Mouse (Mus musculus): ENCODE results near the gene Sycp3. TPM values are rescaled to one million over a fixed set of nuclear protein-coding genes. Genes with fewer than 3 reads are reported as not detected.
A peak's percentile ranks its signal among the peaks of the same experiment; 100 is the strongest.

Sycp3 gene
- polyA plus RNA-seq, 1 experiment: 0.44 TPM

DNA sequence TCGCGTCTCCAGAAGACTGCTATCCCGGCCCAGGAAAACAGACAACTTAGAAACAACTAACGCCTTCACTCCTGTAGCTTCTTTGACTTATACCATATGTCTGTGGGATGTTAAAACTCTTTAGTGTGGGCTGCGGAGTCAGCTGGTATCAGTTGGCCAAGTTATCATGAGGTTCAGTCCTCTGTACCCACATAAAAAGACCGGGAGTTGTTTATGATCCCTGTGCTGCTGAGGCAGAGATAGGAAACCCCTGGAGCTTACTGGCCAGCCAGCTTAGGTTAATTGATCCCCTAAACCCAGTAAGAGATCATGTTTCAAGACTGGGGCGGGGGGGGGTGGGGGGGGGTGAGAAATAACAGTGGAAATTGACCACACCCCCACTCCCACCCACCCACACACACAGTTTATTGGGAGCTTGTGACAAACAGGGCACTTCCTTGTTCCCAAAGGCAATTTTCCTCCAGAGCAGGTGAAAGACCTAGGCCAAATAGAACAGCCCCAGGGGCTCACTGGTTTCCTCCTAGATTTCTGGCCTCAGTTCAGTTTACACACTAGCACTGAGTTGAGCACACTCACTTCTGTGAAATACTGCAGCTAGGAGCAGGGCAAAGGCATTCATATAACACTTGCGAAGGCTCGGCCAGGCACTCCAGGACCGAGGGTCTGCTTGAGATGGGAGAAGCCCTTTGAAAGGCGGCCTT lies 37.6 kb downstream of the Sycp3 start:
- no peak overlapping the region for H3K27ac ChIP-seq (ENCODE audit: insufficient read depth, low read length)
- H3K4me1 ChIP-seq (ENCODE audit: control insufficient read depth, insufficient read depth, low read length): peaks cover 8% of the 10 kb centered on the region
- no peak overlapping the region for H3K4me3 ChIP-seq (ENCODE audit: insufficient read depth, low read length)
- TF ChIP-seq CTCF (IDR thresholded peaks at IDR 0.05; ENCODE audit: extremely low read depth, insufficient read depth, low read length) (no peak), POLR2A (IDR thresholded peaks at IDR 0.05; ENCODE audit: extremely low read depth, insufficient read depth, low read length) (no peak)

DNA sequence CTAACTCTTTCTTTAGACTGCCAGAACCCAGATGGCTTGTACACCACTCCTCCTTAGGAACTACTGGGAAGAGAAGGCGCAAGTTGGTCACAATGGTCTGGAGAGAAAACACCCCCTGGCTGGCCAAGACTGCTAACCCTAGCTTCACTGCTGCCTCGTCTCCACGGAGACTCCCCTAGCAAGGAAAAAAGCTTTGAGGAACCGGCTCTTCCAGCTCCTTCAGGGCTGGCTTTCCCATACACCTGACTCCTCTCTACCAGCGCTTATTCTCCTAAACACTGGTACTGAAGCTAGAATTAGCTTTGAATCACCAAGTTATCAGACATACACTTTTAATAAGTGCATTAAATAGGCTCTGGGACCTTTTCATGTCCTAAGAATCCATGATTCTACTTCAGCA lies 40.6 kb downstream of the Sycp3 start:
- TF ChIP-seq POLR2A (IDR thresholded peaks at IDR 0.05; ENCODE audit: extremely low read depth, insufficient read depth, low read length) (no peak), CTCF (IDR thresholded peaks at IDR 0.05; ENCODE audit: extremely low read depth, insufficient read depth, low read length) (no peak)
- Histone ChIP-seq H3K4me3 (ENCODE audit: insufficient read depth, low read length) (no peak overlapping the region), H3K27ac (ENCODE audit: insufficient read depth, low read length) (no peak overlapping the region), H3K4me1 (ENCODE audit: control insufficient read depth, insufficient read depth, low read length) (peaks cover 9% of the 10 kb centered on the region; the same call in 1 of the 2 replicates)

DNA sequence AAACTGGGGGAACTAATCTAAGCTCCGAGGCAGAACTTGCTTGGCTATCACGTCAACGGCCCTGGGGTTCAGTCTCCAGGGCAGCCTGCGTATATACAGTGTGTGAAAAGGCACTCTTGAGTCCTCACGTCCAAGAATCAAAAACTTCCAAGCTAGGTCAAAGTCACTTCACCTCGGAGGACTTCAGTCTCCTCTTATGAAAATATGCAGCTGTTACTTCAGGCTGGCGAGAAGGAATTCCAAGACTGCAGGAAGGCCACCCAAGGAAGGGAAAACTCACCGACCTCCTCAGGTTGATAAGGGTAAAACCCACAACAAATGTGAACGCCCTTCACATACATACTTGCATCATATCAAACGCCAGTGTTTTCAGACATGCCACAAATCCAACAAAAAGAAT lies 42.0 kb downstream of the Sycp3 start:
- Histone ChIP-seq H3K4me3 (ENCODE audit: insufficient read depth, low read length) (no peak overlapping the region), H3K4me1 (ENCODE audit: control insufficient read depth, insufficient read depth, low read length) (peaks cover 4% of the 10 kb centered on the region; the same call in 1 of the 2 replicates), H3K27ac (ENCODE audit: insufficient read depth, low read length) (no peak overlapping the region)
- TF ChIP-seq CTCF (IDR thresholded peaks at IDR 0.05; ENCODE audit: extremely low read depth, insufficient read depth, low read length) (no peak), POLR2A (IDR thresholded peaks at IDR 0.05; ENCODE audit: extremely low read depth, insufficient read depth, low read length) (no peak)

DNA sequence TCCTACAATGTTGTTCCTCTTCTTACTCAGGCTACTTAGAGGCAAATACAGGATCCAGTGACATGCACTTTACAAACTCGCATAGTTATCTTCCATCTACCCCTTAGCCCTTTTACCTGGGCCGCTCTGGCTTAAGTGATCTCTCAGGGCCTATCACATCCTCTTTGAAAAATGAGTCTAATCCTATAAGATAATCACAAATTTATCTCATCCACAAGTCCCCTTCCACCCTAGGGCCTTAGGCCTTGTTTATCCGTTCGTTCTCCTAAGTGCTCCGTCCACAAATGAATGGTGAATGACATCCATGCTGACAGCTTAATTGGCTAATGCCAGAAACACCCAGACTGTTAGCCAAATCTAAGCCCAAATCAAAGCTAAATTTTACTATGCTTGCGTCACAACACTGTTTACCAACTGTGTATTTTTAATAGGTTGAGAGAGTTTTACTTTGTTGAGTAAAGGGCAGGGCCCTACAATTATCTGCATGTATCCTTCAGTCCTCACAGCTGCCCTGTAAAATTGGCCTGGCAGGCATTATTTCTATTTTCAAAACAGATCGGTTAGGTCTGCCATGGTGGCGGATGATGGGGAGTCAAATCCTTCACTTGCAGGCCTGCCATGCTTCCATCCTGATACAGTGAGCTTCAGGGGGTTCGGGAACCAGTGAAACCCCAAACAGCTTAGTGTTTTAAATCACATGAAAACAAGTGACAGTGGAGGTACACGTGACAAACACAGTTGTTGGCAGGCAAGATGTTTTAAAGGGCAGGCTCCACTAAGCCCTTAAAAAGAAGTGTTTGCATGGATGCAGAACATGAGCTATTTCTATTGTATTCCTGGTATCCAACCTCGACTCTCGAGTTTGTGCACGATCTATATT lies 42.8 kb downstream of the Sycp3 start:
- TF ChIP-seq POLR2A (IDR thresholded peaks at IDR 0.05; ENCODE audit: extremely low read depth, insufficient read depth, low read length) (no peak), CTCF (IDR thresholded peaks at IDR 0.05; ENCODE audit: extremely low read depth, insufficient read depth, low read length) (no peak)
- H3K4me3 ChIP-seq (ENCODE audit: insufficient read depth, low read length): peak overlapping the region; percentile 83
- H3K27ac ChIP-seq (ENCODE audit: insufficient read depth, low read length): no peak overlapping the region
- H3K4me1 ChIP-seq (ENCODE audit: control insufficient read depth, insufficient read depth, low read length): peaks cover 2% of the 10 kb centered on the region; the same call in 1 of the 2 replicates

DNA sequence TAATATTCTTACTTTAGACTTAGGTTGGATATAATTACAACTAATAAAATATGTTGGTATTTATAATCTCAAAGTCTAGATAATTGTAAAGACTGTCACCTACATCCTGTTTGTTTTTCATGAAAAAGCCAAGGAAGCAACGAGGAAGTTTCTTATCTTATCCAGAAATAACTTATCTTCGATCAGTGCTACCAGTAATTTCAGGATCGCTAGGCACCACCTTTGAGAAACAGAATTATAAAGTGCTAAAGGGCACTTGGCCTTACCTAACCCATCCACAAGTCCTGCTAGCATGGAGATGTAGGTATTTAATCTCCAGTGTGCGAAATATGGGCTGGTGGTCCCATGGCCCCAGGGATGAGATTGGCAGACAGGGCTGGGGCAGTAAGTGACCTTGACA lies 43.5 kb downstream of the Sycp3 start:
- H3K4me1 ChIP-seq (ENCODE audit: control insufficient read depth, insufficient read depth, low read length): peaks cover 2% of the 10 kb centered on the region; the same call in 1 of the 2 replicates
- H3K27ac ChIP-seq (ENCODE audit: insufficient read depth, low read length): peak overlapping the region; percentile 36
- H3K4me3 ChIP-seq (ENCODE audit: insufficient read depth, low read length): peak overlapping the region; percentile 83
- no peak for TF ChIP-seq CTCF (IDR thresholded peaks at IDR 0.05; ENCODE audit: extremely low read depth, insufficient read depth, low read length)
- no peak for TF ChIP-seq POLR2A (IDR thresholded peaks at IDR 0.05; ENCODE audit: extremely low read depth, insufficient read depth, low read length)

DNA sequence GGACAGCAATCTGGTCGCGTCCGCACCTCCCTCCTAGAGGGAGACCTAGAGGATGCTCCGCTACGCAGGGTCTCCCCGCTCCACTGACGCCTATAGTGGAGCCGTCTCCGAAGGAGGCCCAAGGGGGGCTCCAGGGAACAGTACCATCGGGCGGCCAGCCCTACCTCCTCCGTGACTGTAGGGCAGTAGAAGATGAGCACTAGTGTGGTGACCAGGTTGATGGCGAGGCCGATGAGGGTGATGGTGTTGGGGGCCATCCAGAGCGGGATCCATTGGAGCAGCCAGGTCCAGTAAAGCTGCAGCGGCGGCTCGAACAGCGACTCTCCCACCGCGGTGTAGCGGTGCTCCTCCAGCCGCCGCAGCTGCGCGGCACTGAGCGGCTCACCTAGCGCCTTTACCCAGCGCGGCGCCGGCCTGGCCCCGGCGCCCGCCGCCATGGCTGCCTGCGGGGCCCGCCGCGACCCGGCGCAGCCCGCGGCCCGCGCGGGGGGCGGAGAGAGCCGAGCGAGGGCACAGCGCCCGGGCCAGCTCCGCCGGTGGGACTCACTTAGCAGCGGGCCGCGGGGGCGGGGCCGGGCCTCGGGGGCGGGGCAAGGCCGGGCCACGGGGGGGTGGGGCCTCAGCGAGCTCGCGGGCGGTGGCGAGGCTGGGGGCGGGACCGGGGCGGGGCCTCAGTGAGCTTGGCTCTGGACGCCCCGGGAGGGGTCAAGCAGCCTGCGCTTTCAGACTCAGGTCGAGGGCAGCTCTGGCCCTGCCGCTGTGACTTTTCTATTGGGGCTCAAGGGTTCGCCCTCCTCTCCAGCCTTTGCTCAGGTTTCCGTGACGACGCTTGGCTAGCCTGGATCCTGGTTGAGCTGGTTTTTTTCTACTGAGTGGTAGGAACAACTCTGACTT lies 44.3 kb downstream of the Sycp3 start, which contains the start of gene Chpt1:
Gene Chpt1, minus strand, starts transcription at position 653 of the 894 bp plus-strand sequence.
- Histone ChIP-seq H3K27ac (ENCODE audit: insufficient read depth, low read length) (peak within 1 kb of the TSS; percentile 36), H3K4me3 (ENCODE audit: insufficient read depth, low read length) (peak within 1 kb of the TSS; percentile 83), H3K4me1 (ENCODE audit: control insufficient read depth, insufficient read depth, low read length) (peaks cover 2% of the 10 kb centered on the region; the same call in 1 of the 2 replicates)
- no peak for TF ChIP-seq POLR2A (IDR thresholded peaks at IDR 0.05; ENCODE audit: extremely low read depth, insufficient read depth, low read length)
- no peak for TF ChIP-seq CTCF (IDR thresholded peaks at IDR 0.05; ENCODE audit: extremely low read depth, insufficient read depth, low read length)

DNA sequence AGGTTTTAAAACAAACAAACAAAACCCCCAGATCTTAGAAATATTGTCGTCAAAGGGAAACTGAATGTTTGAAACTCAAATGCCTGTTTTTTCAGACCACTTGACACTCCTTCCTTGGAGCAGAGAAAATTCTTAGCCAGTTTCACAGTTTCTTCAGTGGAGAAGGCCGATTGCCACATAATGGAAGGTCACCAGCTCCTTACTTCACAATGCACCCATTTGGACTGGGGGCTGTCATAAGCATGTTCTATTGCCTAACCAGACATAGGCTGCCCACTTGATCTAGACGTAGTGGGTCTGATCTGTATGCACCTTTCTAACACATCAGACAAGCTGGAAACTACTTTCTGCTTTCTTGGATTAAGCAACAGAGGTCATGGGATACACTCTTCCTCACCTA lies 45.1 kb downstream of the Sycp3 start:
- H3K4me1 ChIP-seq (ENCODE audit: control insufficient read depth, insufficient read depth, low read length): peaks cover 2% of the 10 kb centered on the region; the same call in 1 of the 2 replicates
- H3K27ac ChIP-seq (ENCODE audit: insufficient read depth, low read length): no peak overlapping the region
- no peak overlapping the region; the same call in 1 of the 2 replicates for H3K4me3 ChIP-seq (ENCODE audit: insufficient read depth, low read length)
- TF ChIP-seq POLR2A (IDR thresholded peaks at IDR 0.05; ENCODE audit: extremely low read depth, insufficient read depth, low read length) (no peak), CTCF (IDR thresholded peaks at IDR 0.05; ENCODE audit: extremely low read depth, insufficient read depth, low read length) (no peak)

DNA sequence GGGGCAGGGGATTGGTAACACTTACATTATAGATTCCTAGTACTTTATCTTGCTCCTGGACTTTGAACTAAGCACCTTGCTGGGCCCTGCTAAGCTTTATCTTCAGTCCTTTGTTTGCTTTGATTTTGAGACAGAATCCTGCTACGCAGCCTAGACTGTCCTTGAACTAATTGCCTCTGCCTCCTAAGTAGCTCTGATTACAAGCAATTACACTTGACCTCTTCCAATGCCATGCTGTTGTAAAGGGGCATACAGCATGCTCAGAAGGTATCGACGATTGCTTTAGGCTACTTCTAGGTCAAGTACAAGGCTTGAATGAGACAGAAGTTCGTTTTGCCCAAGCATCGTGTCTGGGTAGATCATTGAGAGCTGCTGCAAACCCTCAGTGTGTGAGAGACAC lies 45.9 kb downstream of the Sycp3 start:
- Histone ChIP-seq H3K4me3 (ENCODE audit: insufficient read depth, low read length) (no peak overlapping the region), H3K27ac (ENCODE audit: insufficient read depth, low read length) (no peak overlapping the region), H3K4me1 (ENCODE audit: control insufficient read depth, insufficient read depth, low read length) (peaks cover 2% of the 10 kb centered on the region; the same call in 1 of the 2 replicates)
- TF ChIP-seq POLR2A (IDR thresholded peaks at IDR 0.05; ENCODE audit: extremely low read depth, insufficient read depth, low read length) (no peak), CTCF (IDR thresholded peaks at IDR 0.05; ENCODE audit: extremely low read depth, insufficient read depth, low read length) (no peak)

DNA sequence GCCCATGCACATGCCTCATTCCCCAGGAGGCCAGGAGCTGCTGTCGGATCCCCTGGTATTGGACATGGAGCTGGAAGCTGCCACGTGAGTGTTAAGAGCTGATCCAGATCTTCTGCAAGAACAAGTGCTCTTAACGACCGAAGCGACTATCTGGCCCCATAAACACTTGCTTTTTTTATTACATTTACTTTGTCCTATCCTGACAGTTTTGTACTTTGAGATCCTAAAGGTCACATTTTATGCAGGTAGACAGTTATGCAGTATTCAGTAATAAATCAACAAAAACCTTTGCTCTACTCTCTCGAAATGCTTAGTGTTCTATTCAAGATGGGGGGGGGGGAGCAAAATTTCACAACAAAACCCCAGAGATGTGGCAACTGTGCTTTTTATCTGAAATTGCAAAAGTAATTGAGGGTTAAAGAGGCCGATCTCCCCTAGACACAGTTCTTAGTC lies 48.3 kb downstream of the Sycp3 start:
- H3K4me3 ChIP-seq (ENCODE audit: insufficient read depth, low read length): no peak overlapping the region
- H3K4me1 ChIP-seq (ENCODE audit: control insufficient read depth, insufficient read depth, low read length): no peaks in the 10 kb centered on the region
- TF ChIP-seq POLR2A (IDR thresholded peaks at IDR 0.05; ENCODE audit: extremely low read depth, insufficient read depth, low read length) (no peak), CTCF (IDR thresholded peaks at IDR 0.05; ENCODE audit: extremely low read depth, insufficient read depth, low read length) (no peak)
- H3K27ac ChIP-seq (ENCODE audit: insufficient read depth, low read length): no peak overlapping the region
